Mouse (Mus musculus): ENCODE data around the gene Six1. TPM values are rescaled to one million over a fixed set of nuclear protein-coding genes. Genes with fewer than 3 reads are reported as not detected.

Six1 gene
- polyA plus RNA-seq, 1 experiment from 2014 or later: 58.5 TPM

DNA sequence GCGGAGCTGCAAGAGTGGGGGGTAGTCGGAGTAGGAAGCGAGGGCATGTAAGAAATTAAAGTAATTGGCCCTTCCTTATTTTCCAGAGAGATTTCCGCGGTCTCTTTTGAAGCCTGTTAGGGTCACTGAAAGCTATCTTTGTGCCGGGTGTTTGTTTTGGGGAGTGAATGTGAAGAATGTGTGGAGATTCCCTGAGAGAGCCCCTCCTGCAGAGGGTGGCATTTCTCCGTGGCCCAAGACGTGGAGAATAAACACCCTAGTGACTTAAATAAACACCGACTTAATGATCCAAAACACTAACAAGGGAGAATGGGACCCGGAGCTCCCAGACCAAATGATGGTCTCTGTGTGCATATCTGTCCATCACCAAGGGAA is 12.4 kb downstream of the Six1 start:
- no peaks in the 10 kb centered on the region for H3K36me3 ChIP-seq (ENCODE audit: control insufficient read depth, insufficient read depth, low read length)
- peak overlapping the region; percentile 55; the same call in 1 of the 2 replicates for H3K9ac ChIP-seq (ENCODE audit: low read length)
- H3K4me3 ChIP-seq (ENCODE audit: low read depth, low read length): peak overlapping the region; percentile 26
- ATAC-seq (ENCODE audit: insufficient number of reproducible peaks, low FRiP score, low TSS enrichment, low read depth): no peak
- H3K9me3 ChIP-seq (ENCODE audit: control insufficient read depth, low read length): no peaks in the 10 kb centered on the region
- peak overlapping the region; percentile 55 for H3K4me2 ChIP-seq (ENCODE audit: low read depth, severe bottlenecking)
- H3K27me3 ChIP-seq (ENCODE audit: control insufficient read depth, insufficient read depth, low read length): peaks cover 30% of the 10 kb centered on the region
- DNase-seq (ENCODE audit: low spot score): no peak
- 0 out of 2 replicates have a peak overlapping the region, but pooled peaks have one; percentile 10 for H3K27ac ChIP-seq (replicated peaks; ENCODE audit: low read depth, low read length)
- H3K4me1 ChIP-seq (ENCODE audit: control insufficient read depth, insufficient read depth, low read length): peaks cover 22% of the 10 kb centered on the region
- 0% methylated on average over 10 of the region's 10 CpGs for WGBS

DNA sequence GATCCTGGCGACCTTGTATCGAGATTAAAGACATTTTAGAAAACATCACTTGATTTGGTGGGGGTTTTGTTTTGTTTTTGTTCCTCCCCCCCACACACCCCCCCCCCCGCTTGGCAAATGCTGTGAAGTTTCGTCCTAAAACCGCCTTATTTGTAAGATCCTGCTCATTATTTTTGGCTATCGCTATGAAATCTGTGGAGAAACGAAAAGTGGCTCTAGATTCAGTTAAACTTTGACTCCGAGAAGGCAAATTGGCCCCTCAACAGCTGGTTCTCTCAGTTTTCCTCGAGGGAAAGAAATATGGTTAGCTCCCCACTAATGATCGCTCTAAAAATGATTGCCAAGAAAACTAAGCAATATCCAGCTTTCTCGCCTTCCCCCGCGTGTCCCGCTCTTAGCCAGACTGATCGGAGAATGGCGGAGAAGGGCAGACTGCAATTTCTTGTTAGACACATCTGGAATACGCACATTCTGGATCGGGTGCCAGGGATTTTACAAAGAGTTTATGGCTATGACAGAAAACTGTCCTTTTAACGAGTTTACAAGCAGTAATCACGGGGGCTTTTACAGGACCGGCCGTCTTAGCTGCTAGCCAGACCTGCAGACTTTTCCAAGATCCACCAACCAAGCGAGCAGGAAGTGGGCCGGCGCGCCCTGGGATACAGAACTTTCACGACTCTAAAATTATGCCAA is 13.0 kb downstream of the Six1 start:
- ATAC-seq (ENCODE audit: insufficient number of reproducible peaks, low FRiP score, low TSS enrichment, low read depth) (no peak), DNase-seq (ENCODE audit: low spot score) (peak; percentile 68)
- Histone ChIP-seq H3K27ac (replicated peaks; ENCODE audit: low read depth, low read length) (0 out of 2 replicates have a peak overlapping the region, but pooled peaks have one; percentile 10), H3K9ac (ENCODE audit: low read length) (peak overlapping the region; percentile 55; the same call in 1 of the 2 replicates), H3K27me3 (ENCODE audit: control insufficient read depth, insufficient read depth, low read length) (peaks cover 29% of the 10 kb centered on the region), H3K4me3 (ENCODE audit: low read depth, low read length) (peak overlapping the region; percentile 26), H3K9me3 (ENCODE audit: control insufficient read depth, low read length) (no peaks in the 10 kb centered on the region), H3K4me1 (ENCODE audit: control insufficient read depth, insufficient read depth, low read length) (peaks cover 23% of the 10 kb centered on the region), H3K4me2 (ENCODE audit: low read depth, severe bottlenecking) (peak overlapping the region; percentile 55), H3K36me3 (ENCODE audit: control insufficient read depth, insufficient read depth, low read length) (no peaks in the 10 kb centered on the region)
- under 1% methylated on average over 27 of the region's 27 CpGs for WGBS

DNA sequence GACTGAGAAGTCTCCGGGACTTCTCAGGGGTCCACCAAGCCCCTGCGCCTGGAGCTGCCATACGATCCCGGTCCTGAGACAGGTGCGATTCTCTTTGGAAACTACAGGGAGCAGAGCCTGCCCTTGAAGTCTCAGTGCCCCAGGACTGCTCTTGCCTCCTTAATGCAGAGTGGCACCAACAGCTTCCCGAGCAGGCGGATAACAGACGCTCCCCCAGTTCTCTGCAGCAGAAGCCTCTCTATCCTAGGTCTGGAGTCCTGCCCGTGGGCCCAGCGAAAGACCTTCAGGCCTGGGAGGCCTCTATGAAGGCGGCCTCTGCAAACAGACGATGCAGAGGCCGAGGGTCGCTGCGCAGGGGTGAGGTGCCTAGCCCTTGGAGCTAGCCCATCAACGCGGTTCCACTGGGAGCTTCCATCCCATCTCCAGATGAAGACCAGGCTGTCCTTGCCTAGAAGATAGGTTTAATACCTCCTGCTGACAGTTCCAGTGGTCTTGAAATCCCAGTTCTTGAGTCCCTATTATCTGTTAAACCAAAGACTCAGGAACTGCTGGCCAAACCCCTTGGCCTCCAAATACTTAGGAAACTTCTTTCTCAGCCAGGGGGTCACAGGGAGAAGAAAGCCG is 13.6 kb downstream of the Six1 start:
- under 1% methylated on average over 18 of the region's 18 CpGs for WGBS
- peak; percentile 69 for DNase-seq (ENCODE audit: low spot score)
- no peaks in the 10 kb centered on the region for H3K9me3 ChIP-seq (ENCODE audit: control insufficient read depth, low read length)

DNA sequence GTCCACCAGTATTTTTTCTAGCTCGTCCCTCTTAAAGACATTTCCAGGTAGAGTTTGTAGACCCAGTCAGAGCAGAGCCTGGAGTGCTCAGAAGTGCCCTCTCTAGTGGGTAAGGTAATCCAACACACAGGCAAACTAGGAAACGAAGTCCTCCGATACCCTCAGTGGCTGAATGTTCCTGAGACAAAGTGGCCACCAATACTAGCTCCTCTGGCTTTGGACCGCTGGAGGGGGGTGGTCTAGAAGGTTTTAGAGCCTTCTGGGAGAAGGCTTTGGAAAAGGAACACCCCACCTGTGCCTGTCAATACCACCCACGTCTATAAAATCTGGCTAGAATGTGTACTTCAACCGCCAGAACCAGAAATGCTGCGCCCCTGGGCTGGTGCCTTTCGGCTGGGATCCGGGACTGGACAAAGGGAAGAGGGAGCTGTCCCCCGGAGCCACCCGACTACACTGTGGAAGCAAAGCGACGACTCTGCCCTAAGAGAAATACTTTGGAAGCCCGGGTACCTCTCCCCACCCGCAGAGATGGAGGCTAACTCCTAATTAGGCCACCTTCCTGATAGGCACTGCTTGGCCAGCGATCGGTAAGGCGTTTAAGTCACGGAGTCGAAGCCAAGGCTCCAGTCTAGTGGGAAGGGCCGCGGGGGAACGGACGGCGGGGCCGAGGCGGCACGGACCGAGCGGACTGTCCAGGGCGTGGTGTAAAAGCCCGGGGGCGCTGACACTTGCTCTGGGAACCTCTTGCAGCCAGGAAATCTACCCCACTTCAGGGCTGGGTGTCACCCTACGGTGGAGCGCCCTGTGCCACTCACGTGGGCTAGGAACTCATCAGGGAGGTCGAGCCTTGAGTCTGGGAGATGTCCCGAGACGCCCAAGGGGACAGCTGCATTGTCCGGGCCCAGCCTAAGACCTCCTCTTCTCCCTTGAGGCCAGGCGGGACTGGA is 14.4 kb downstream of the Six1 start:
- Histone ChIP-seq H3K4me3 (ENCODE audit: low read depth, low read length) (peak overlapping the region; percentile 25), H3K9me3 (ENCODE audit: control insufficient read depth, low read length) (no peaks in the 10 kb centered on the region), H3K4me1 (ENCODE audit: control insufficient read depth, insufficient read depth, low read length) (peaks cover 30% of the 10 kb centered on the region), H3K27ac (replicated peaks; ENCODE audit: low read depth, low read length) (no peak overlapping the region; the same call in 1 of the 2 replicates), H3K4me2 (ENCODE audit: low read depth, severe bottlenecking) (peak overlapping the region; percentile 55), H3K36me3 (ENCODE audit: control insufficient read depth, insufficient read depth, low read length) (no peaks in the 10 kb centered on the region), H3K27me3 (ENCODE audit: control insufficient read depth, insufficient read depth, low read length) (peaks cover 29% of the 10 kb centered on the region), H3K9ac (ENCODE audit: low read length) (peak overlapping the region; percentile 55)
- ATAC-seq (ENCODE audit: insufficient number of reproducible peaks, low FRiP score, low TSS enrichment, low read depth): peak; percentile 10; the same call in 1 of the 2 replicates
- WGBS: under 1% methylated on average over 41 of the region's 41 CpGs
- peak; percentile 72 for DNase-seq (ENCODE audit: low spot score)

More for the DNA sequence above, 13.6 kb downstream of the Six1 start:
- Histone ChIP-seq H3K9ac (ENCODE audit: low read length) (peak overlapping the region; percentile 55), H3K36me3 (ENCODE audit: control insufficient read depth, insufficient read depth, low read length) (no peaks in the 10 kb centered on the region), H3K4me3 (ENCODE audit: low read depth, low read length) (peak overlapping the region; percentile 25), H3K27ac (replicated peaks; ENCODE audit: low read depth, low read length) (peak overlapping the region; percentile 43; the same call in 1 of the 2 replicates), H3K4me2 (ENCODE audit: low read depth, severe bottlenecking) (peak overlapping the region; percentile 55), H3K27me3 (ENCODE audit: control insufficient read depth, insufficient read depth, low read length) (peaks cover 31% of the 10 kb centered on the region), H3K4me1 (ENCODE audit: control insufficient read depth, insufficient read depth, low read length) (peaks cover 27% of the 10 kb centered on the region)
- no peak; the same call in 1 of the 2 replicates for ATAC-seq (ENCODE audit: insufficient number of reproducible peaks, low FRiP score, low TSS enrichment, low read depth)

DNA sequence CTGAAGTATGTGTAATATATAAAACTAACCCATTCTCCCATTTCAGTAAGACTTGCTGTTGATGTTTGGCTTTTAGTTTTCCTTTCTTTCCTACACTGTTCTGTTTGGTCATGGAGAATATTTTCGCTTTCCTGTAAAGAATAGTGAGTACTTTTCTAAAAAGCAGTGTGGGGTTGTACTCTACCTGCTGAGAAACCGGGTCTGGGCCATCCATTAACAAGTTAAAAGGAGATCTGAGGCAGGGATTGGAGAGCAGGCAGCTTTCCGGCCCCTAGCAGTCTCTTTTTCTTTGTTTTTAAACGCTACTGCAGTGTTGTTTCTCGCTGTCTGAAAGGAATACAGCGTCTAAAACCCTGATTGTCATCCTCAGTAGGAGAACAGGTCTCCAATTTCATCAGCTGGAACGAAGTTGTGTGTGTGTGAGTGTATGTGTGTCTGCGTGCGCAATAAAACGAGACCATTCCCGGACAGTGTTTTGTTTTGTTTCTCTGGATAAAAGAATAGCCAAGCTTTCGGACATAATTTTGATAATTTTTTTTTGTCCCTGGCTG is 15.2 kb downstream of the Six1 start:
- no peaks in the 10 kb centered on the region for H3K9me3 ChIP-seq (ENCODE audit: control insufficient read depth, low read length)
- H3K4me2 ChIP-seq (ENCODE audit: low read depth, severe bottlenecking): peak overlapping the region; percentile 55; the same call in 1 of the 2 replicates
- peaks cover 29% of the 10 kb centered on the region for H3K27me3 ChIP-seq (ENCODE audit: control insufficient read depth, insufficient read depth, low read length)
- no peak overlapping the region for H3K9ac ChIP-seq (ENCODE audit: low read length)
- ATAC-seq (ENCODE audit: insufficient number of reproducible peaks, low FRiP score, low TSS enrichment, low read depth): no peak
- WGBS: 2% methylated on average over 12 of the region's 12 CpGs
- H3K36me3 ChIP-seq (ENCODE audit: control insufficient read depth, insufficient read depth, low read length): no peaks in the 10 kb centered on the region
- DNase-seq (ENCODE audit: low spot score): peak; percentile 49
- no peak overlapping the region for H3K27ac ChIP-seq (replicated peaks; ENCODE audit: low read depth, low read length)
- H3K4me1 ChIP-seq (ENCODE audit: control insufficient read depth, insufficient read depth, low read length): peaks cover 28% of the 10 kb centered on the region
- H3K4me3 ChIP-seq (ENCODE audit: low read depth, low read length): no peak overlapping the region

DNA sequence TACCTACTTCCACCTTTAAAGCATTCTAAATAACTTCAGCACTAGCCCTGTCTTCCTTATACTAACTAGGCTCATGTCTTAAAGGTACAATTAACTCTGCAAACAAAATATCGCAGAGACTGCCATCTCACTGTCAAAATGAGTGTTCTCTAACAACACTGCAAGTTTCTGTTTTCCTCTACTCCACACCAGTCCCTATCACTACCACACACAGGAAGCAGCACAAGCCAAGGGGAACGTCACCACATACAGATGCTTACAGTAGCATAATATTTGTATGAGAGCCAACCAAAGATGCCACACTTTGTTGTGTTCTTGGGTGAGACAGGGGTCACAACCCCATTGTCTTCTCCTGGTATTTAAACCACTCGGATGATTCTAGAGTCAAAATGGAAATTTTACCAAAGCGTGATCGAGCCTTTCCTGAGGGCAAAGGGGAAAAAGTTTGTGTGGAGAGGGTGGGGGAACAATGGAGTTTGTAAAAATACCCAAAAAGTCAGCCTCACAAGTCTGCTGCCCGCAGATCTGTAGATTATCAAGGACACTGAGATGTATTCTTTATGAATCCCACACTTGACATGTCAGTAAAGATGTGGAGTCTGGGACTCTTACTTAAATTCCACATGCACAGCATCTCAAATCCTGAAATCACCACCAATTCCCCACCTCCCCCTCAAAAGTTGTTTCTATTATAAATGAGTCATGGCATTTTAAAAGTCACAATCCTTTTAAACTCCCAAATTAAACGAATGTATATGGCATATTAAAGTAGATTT is 16.1 kb downstream of the Six1 start:
- Histone ChIP-seq H3K27me3 (ENCODE audit: control insufficient read depth, insufficient read depth, low read length) (peaks cover 27% of the 10 kb centered on the region), H3K27ac (replicated peaks; ENCODE audit: low read depth, low read length) (no peak overlapping the region), H3K4me3 (ENCODE audit: low read depth, low read length) (no peak overlapping the region), H3K9ac (ENCODE audit: low read length) (no peak overlapping the region), H3K36me3 (ENCODE audit: control insufficient read depth, insufficient read depth, low read length) (no peaks in the 10 kb centered on the region), H3K4me2 (ENCODE audit: low read depth, severe bottlenecking) (no peak overlapping the region), H3K9me3 (ENCODE audit: control insufficient read depth, low read length) (no peaks in the 10 kb centered on the region), H3K4me1 (ENCODE audit: control insufficient read depth, insufficient read depth, low read length) (peaks cover 28% of the 10 kb centered on the region)
- ATAC-seq (ENCODE audit: insufficient number of reproducible peaks, low FRiP score, low TSS enrichment, low read depth): no peak
- no peak for DNase-seq (ENCODE audit: low spot score)
- WGBS: 8% methylated on average over 7 of the region's 7 CpGs

DNA sequence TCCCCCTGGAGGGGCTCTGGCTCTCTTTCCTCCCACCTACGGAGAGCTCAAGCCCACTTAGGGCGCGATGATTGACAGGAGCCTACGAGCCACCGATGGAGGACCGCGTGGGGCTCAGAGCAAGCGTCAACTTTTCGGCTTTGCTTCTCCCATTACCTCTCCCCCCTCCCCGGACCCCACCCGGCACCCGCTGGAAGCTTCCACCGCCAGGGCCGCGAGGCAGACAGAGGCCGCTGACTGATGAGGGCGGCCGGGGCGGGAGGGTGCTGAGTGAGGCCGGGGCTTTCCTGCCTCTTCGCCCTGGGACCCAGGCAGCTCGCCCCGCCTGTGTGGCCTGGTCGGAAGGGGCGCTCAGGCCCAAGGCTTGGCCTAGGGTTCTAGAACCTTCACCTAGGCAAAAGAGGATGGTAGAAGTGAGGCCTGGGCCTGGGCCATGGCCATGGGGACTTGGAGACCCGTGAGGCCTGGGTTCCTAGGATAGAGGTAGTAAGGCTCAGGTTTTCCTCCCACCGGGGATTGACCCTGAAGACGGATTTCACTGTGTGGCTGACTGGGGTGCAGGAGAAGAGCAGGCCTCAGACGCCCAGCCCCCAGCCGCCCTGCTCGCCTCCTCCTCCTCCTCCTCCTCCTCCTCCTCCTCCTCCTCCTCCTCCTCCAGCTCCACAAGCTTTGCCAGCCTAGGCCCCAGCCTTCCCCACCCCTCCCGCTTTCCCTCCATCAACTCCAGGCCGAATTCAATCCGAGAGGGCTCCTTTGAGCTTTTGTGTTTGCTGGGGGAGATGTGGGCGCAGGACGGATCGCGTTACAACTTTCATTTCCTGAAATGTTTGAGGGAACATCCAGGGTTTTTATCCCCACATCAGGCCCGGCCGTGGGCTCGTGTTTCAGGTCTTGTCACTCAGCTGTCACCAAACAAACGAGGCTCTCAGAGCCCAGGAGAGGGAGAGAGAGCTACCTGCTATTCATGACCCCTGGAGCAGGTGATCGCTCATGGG is 18.5 kb downstream of the Six1 start:
- Histone ChIP-seq H3K9ac (ENCODE audit: low read length) (peak overlapping the region; percentile 53), H3K9me3 (ENCODE audit: control insufficient read depth, low read length) (no peaks in the 10 kb centered on the region), H3K4me2 (ENCODE audit: low read depth, severe bottlenecking) (peak overlapping the region; percentile 42), H3K4me3 (ENCODE audit: low read depth, low read length) (no peak overlapping the region), H3K27me3 (ENCODE audit: control insufficient read depth, insufficient read depth, low read length) (peaks cover 19% of the 10 kb centered on the region), H3K4me1 (ENCODE audit: control insufficient read depth, insufficient read depth, low read length) (peaks cover 29% of the 10 kb centered on the region), H3K36me3 (ENCODE audit: control insufficient read depth, insufficient read depth, low read length) (no peaks in the 10 kb centered on the region), H3K27ac (replicated peaks; ENCODE audit: low read depth, low read length) (peak overlapping the region; percentile 76; the same call in 1 of the 2 replicates)
- DNase-seq (ENCODE audit: low spot score): peak; percentile 68
- ATAC-seq (ENCODE audit: insufficient number of reproducible peaks, low FRiP score, low TSS enrichment, low read depth): peak; percentile 63
- under 1% methylated on average over 42 of the region's 43 CpGs for WGBS

Data from limb, embryonic 11.5 days (tissue).